Mouse (Mus musculus) heart, adult 2 months (tissue): ENCODE measurements around the gene Gpr65. TPM values are rescaled to one million over a fixed set of nuclear protein-coding genes. Genes with fewer than 3 reads are reported as not detected.

Source experiments
- DNase-seq, 2 experiments: peaks; one replicate each; pipeline ENCODE4 v3.0.0; 2021
- H3K27ac ChIP-seq: fragments of 200-600 bp; 2 replicates; pipeline ENCODE4 v1.8.1; 2022
- H3K27me3 ChIP-seq: fragments of 200-500 bp; 2 replicates; pipeline ENCODE4 v1.6.1; 2012; ENCODE audit warnings: mild to moderate bottlenecking, low read length, inconsistent platforms, mixed read lengths; ENCODE audit not compliant: control insufficient read depth, insufficient read depth
- H3K36me3 ChIP-seq: fragments of 200-500 bp; 2 replicates; pipeline ENCODE4 v1.6.1; 2012; ENCODE audit warnings: low read length, inconsistent platforms; ENCODE audit not compliant: control insufficient read depth, insufficient read depth
- H3K4me1 ChIP-seq: fragments of 200-500 bp; 2 replicates; pipeline ENCODE4 v1.6.1; 2011; ENCODE audit warnings: low read length; ENCODE audit not compliant: control insufficient read depth, insufficient read depth
- H3K4me3 ChIP-seq: fragments of 200-600 bp; 2 replicates; pipeline ENCODE4 v1.8.1; 2022
- H3K79me2 ChIP-seq: fragments of 200-500 bp; replicated peaks from 2 replicates; pipeline ENCODE4 v1.6.1; 2012; ENCODE audit warnings: mild to moderate bottlenecking, inconsistent platforms, low read length, moderate library complexity, mixed read lengths; ENCODE audit not compliant: control insufficient read depth, insufficient read depth
- H3K9ac ChIP-seq: fragments of 200-500 bp; 2 replicates; pipeline ENCODE4 v1.6.1; 2012; ENCODE audit warnings: low read depth, mild to moderate bottlenecking, control low read depth, inconsistent platforms, low read length, mixed read lengths
- CTCF ChIP-seq: fragments of 200-600 bp; IDR thresholded peaks from 2 replicates; pipeline ENCODE4 v1.8.1; 2022; ENCODE audit warnings: antibody characterized with exemption, mild to moderate bottlenecking, moderate library complexity
- EP300 ChIP-seq: fragments of 200-500 bp; IDR thresholded peaks from 2 replicates; pipeline ENCODE4 v1.6.1; 2011; ENCODE audit warnings: low read depth, low read length, control low read depth; ENCODE audit not compliant: insufficient read depth
- POLR2A ChIP-seq: fragments of 200-500 bp; IDR thresholded peaks from 2 replicates; pipeline ENCODE4 v1.6.1; 2011; ENCODE audit warnings: mild to moderate bottlenecking, low read depth, low read length, control low read depth; ENCODE audit not compliant: insufficient read depth
- WGBS: fragments of 180-500 bp; shearing (Covaris S2); methylation state at CpG from one replicate; pipeline ENCODE4 v1.1.7; 2018; 5-methylcytosine and 5-hydroxymethylcytosine counted together
- intact Hi-C: fragments of 180-260 bp; cut with DNase I; formaldehyde crosslinking; loops from one replicate; pipeline ENCODE4 v1.15.1; 2025
- polyA plus RNA-seq: library from polyadenylated mRNA; depleted of rRNA; stranded (reverse); fragments of >200 nt; gene quantifications from 2 replicates; pipeline ENCODE4 v1.2.3, GENCODE M21; 2012
- total RNA-seq, 2 experiments: library from RNA; stranded (reverse); gene quantifications; 2 replicates each; pipeline ENCODE4 v1.2.3; 2021

The Gpr65 gene
- total and polyA plus RNA-seq, 3 experiments = 0.52 to 0.84 (median 0.64) TPM

GRCm38 (mm10) chr12:98246835-98247234 lies 21.6 kb upstream of the Gpr65 start:
- Histone ChIP-seq H3K4me1 (no peaks in the 10 kb centered on the region; the same call in 1 of the 2 replicates), H3K27me3 (no peaks in the 10 kb centered on the region), H3K4me3 (no peak overlapping the region), H3K79me2 (no peaks in the 10 kb centered on the region), H3K27ac (no peak overlapping the region), H3K36me3 (no peaks in the 10 kb centered on the region), H3K9ac (no peak overlapping the region)
- WGBS = 49% methylated on average over 4 of the region's 4 CpGs
- TF ChIP-seq EP300 = no peak
- no peak for TF ChIP-seq CTCF
- TF ChIP-seq POLR2A = no peak
- no peak for DNase-seq
- intact Hi-C loops = no loop called here

DNA sequence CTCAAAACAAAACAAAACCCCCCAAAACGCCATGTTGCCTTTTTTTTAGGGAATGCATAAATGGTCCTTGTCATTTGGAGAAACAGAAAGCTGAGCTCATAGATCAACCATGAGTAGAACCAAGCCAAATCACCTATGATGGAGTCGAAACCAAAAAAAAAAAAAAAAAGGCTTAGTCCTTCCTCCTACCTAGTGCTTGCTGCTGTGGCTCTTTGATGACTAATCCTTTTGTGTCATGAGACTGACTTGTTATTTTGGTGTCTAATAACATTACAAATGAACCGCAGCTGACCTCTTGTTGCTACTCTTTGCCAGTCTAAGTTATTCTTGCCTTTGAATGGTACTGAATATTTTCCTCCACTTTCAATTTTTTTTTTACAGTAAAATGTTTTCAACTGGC lies 18.8 kb upstream of the Gpr65 start:
- Histone ChIP-seq H3K27ac (no peak overlapping the region), H3K4me3 (no peak overlapping the region), H3K9ac (no peak overlapping the region), H3K4me1 (no peaks in the 10 kb centered on the region; the same call in 1 of the 2 replicates), H3K27me3 (no peaks in the 10 kb centered on the region), H3K36me3 (no peaks in the 10 kb centered on the region), H3K79me2 (no peaks in the 10 kb centered on the region)
- intact Hi-C loops = no loop called here
- 74% methylated on average over 3 of the region's 3 CpGs for WGBS
- TF ChIP-seq POLR2A (no peak), EP300 (no peak), CTCF (no peak)
- no peak for DNase-seq

DNA sequence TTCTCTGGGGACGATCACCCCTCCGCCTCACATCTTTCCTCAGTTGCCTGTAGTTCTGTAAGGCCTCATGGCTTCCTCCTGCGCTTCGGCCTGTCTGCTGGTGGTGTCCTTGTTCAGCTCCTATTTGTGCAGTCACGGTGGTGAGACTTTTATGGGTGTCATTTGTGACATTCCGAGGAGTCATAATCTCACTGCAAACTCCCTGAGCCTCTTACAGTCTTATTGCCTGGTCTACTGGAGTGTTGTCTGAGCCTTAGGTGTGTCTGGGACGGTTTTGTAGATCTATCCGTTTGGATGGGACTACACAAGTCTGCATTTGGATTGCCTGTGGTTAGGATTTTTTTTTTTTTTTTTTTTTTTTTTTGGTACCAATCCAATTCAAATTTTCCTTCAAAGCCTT lies 18.1 kb upstream of the Gpr65 start:
- Histone ChIP-seq H3K4me3 (no peak overlapping the region), H3K27ac (no peak overlapping the region), H3K79me2 (no peaks in the 10 kb centered on the region), H3K27me3 (no peaks in the 10 kb centered on the region), H3K4me1 (no peaks in the 10 kb centered on the region; the same call in 1 of the 2 replicates), H3K36me3 (no peaks in the 10 kb centered on the region), H3K9ac (no peak overlapping the region)
- TF ChIP-seq POLR2A = no peak
- no peak for TF ChIP-seq EP300
- TF ChIP-seq CTCF = no peak
- DNase-seq = no peak
- 91% methylated on average over 8 of the region's 8 CpGs for WGBS
- intact Hi-C loops = no loop called here

GRCm38 (mm10) chr12:98252417-98252816 lies 16.0 kb upstream of the Gpr65 start:
- Histone ChIP-seq H3K36me3 (no peaks in the 10 kb centered on the region), H3K4me1 (no peaks in the 10 kb centered on the region; the same call in 1 of the 2 replicates), H3K79me2 (no peaks in the 10 kb centered on the region), H3K27ac (no peak overlapping the region), H3K27me3 (no peaks in the 10 kb centered on the region), H3K4me3 (no peak overlapping the region), H3K9ac (no peak overlapping the region)
- DNase-seq = no peak
- intact Hi-C loops = no loop called here
- 95% methylated on average over 2 of the region's 2 CpGs for WGBS
- TF ChIP-seq EP300 (no peak), POLR2A (no peak), CTCF (no peak)

- no peaks in the 10 kb centered on the region for H3K36me3 ChIP-seq
- H3K4me3 ChIP-seq = no peak overlapping the region
- no peak overlapping the region for H3K9ac ChIP-seq
- TF ChIP-seq CTCF (no peak), EP300 (no peak), POLR2A (no peak)
- intact Hi-C loops = no loop called here
- no peaks in the 10 kb centered on the region for H3K79me2 ChIP-seq
- H3K27ac ChIP-seq = no peak overlapping the region
- H3K4me1 ChIP-seq = no peaks in the 10 kb centered on the region
- no peaks in the 10 kb centered on the region for H3K27me3 ChIP-seq
- 74% methylated on average over 13 of the region's 13 CpGs for WGBS
- DNase-seq = no peak
Measured at GRCm38 (mm10) chr12:98255373-98255995, 13.0 kb upstream of the Gpr65 start.

- peak overlapping the region; percentile 91 for H3K27ac ChIP-seq
- H3K4me3 ChIP-seq = peak overlapping the region; percentile 74
- WGBS = under 1% methylated on average over 8 of the region's 8 CpGs
- no peaks in the 10 kb centered on the region for H3K79me2 ChIP-seq
- intact Hi-C loops = no loop called here
- no peak for DNase-seq
- no peaks in the 10 kb centered on the region for H3K36me3 ChIP-seq
- no peaks in the 10 kb centered on the region for H3K27me3 ChIP-seq
- no peaks in the 10 kb centered on the region for H3K4me1 ChIP-seq
- no peak for TF ChIP-seq EP300
- TF ChIP-seq CTCF = no peak
- TF ChIP-seq POLR2A = no peak
- peak overlapping the region; percentile 97 for H3K9ac ChIP-seq
Measured at GRCm38 (mm10) chr12:98258371-98258844, 10.0 kb upstream of the Gpr65 start.
